Mouse (Mus musculus) stomach, embryonic 16.5 days (tissue): ENCODE measurements at regions not wholly inside any gene's neighbourhood (a gene's known extent, or its start where the extent isn't known, plus 50 kb on each side); places are given as distances from the start of the nearest gene placed in this dataset.

Source experiments
- ATAC-seq: fragments of 200-750 bp; cut with Nextera tagmentation; 2 replicates; pipeline ENCODE4 v1.8.0; 2017; ENCODE audit warnings: moderate number of reproducible peaks, moderate TSS enrichment; ENCODE audit not compliant: insufficient read depth, low FRiP score
- H3K27ac ChIP-seq: fragments of 300-500 bp; sonication (generic); 2 replicates; pipeline ENCODE4 v1.5.1; 2014; ENCODE audit warnings: low read length
- H3K27me3 ChIP-seq: fragments of 300-500 bp; sonication (generic); 2 replicates; pipeline ENCODE4 v1.6.1; 2014; ENCODE audit warnings: low read length, control low read depth, mixed read lengths; ENCODE audit not compliant: control insufficient read depth, insufficient read depth
- H3K36me3 ChIP-seq: fragments of 300-500 bp; sonication (generic); 2 replicates; pipeline ENCODE4 v1.6.1; 2014; ENCODE audit warnings: low read length; ENCODE audit not compliant: control insufficient read depth, insufficient read depth
- H3K4me1 ChIP-seq: fragments of 300-500 bp; sonication (generic); 2 replicates; pipeline ENCODE4 v1.6.1; 2014; ENCODE audit warnings: low read length, control low read depth, mixed read lengths; ENCODE audit not compliant: control insufficient read depth, insufficient read depth
- H3K4me2 ChIP-seq: fragments of 300-500 bp; sonication (generic); 2 replicates; pipeline ENCODE4 v1.6.1; 2014; ENCODE audit warnings: low read depth, low read length, mixed read lengths
- H3K4me3 ChIP-seq: fragments of 300-500 bp; sonication (generic); replicated peaks from 2 replicates; pipeline ENCODE4 v1.5.1; 2014; ENCODE audit warnings: mild to moderate bottlenecking, low read length
- H3K9ac ChIP-seq: fragments of 300-500 bp; sonication (generic); 2 replicates; pipeline ENCODE4 v1.6.1; 2014; ENCODE audit warnings: low read length
- H3K9me3 ChIP-seq: fragments of 300-500 bp; sonication (generic); replicated peaks from 2 replicates; pipeline ENCODE4 v1.6.1; 2016; ENCODE audit warnings: low read length, control low read depth; ENCODE audit not compliant: control insufficient read depth
- WGBS: fragments of 180-500 bp; shearing (Covaris S2); extraction: QIAGEN DNeasy Blood & Tissue Kit; methylation state at CpG from one replicate; pipeline ENCODE4 v1.1.7; 2014; 5-methylcytosine and 5-hydroxymethylcytosine counted together

DNA sequence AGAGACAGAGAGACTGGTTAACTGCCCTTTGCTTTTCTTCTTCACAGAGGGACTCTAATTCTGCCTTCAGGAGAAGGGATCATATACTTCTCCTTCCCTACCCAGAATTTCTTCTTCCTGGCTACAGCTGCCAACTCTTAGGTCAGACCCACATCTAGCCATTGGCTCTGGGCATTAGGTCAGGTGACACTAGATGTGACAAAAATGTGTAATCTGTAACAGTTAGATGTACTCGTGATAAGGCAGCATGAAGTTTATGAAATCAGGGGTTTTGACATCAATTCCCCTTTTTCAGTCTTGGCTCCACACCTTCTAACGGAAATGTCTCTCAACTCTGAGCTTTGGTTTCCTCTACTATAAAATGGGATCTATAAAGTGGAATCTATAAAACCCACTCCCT, 428.4 kb downstream of the Bmper start:
- no peak overlapping the region for H3K4me2 ChIP-seq
- no peaks in the 10 kb centered on the region for H3K36me3 ChIP-seq
- 81% methylated on average over 2 of the region's 2 CpGs for WGBS
- H3K4me3 ChIP-seq: no peak overlapping the region
- ATAC-seq: no peak
- no peak overlapping the region for H3K9ac ChIP-seq
- H3K9me3 ChIP-seq: no peaks in the 10 kb centered on the region
- H3K27me3 ChIP-seq: no peaks in the 10 kb centered on the region
- no peak overlapping the region for H3K27ac ChIP-seq
- H3K4me1 ChIP-seq: peaks cover 4% of the 10 kb centered on the region; the same call in 1 of the 2 replicates

GRCm38 (mm10) chr9:23653086-23653485, 430.2 kb downstream of the Bmper start:
- 31% methylated on average over 2 of the region's 2 CpGs for WGBS
- no peaks in the 10 kb centered on the region for H3K36me3 ChIP-seq
- H3K27me3 ChIP-seq: no peaks in the 10 kb centered on the region
- H3K9ac ChIP-seq: no peak overlapping the region
- ATAC-seq: no peak; the same call in 1 of the 2 replicates
- H3K27ac ChIP-seq: peak overlapping the region; percentile 21; the same call in 1 of the 2 replicates
- H3K4me3 ChIP-seq: no peak overlapping the region
- H3K9me3 ChIP-seq: no peaks in the 10 kb centered on the region
- H3K4me1 ChIP-seq: peaks cover 4% of the 10 kb centered on the region; the same call in 1 of the 2 replicates
- no peak overlapping the region; the same call in 1 of the 2 replicates for H3K4me2 ChIP-seq

GRCm38 (mm10) chr9:23654777-23655176, 431.9 kb downstream of the Bmper start:
- Histone ChIP-seq H3K27ac (no peak overlapping the region), H3K4me1 (peaks cover 4% of the 10 kb centered on the region; the same call in 1 of the 2 replicates), H3K9ac (no peak overlapping the region), H3K27me3 (no peaks in the 10 kb centered on the region), H3K4me3 (no peak overlapping the region), H3K9me3 (no peaks in the 10 kb centered on the region), H3K4me2 (no peak overlapping the region), H3K36me3 (no peaks in the 10 kb centered on the region)
- WGBS: 73% methylated on average over 1 of the region's 1 CpGs
- no peak for ATAC-seq

- Histone ChIP-seq H3K9me3 (no peaks in the 10 kb centered on the region), H3K9ac (no peak overlapping the region), H3K36me3 (no peaks in the 10 kb centered on the region), H3K4me3 (no peak overlapping the region), H3K27me3 (no peaks in the 10 kb centered on the region), H3K4me2 (no peak overlapping the region), H3K27ac (no peak overlapping the region), H3K4me1 (peaks cover 3% of the 10 kb centered on the region; the same call in 1 of the 2 replicates)
- ATAC-seq: no peak
These were observed 431.8 kb upstream of the Npsr1 start for GRCm38 (mm10) chr9:23665960-23666359.

- Histone ChIP-seq H3K4me1 (peaks cover 6% of the 10 kb centered on the region; the same call in 1 of the 2 replicates), H3K4me3 (no peak overlapping the region), H3K9ac (no peak overlapping the region), H3K27ac (no peak overlapping the region), H3K27me3 (no peaks in the 10 kb centered on the region), H3K36me3 (no peaks in the 10 kb centered on the region), H3K9me3 (no peaks in the 10 kb centered on the region), H3K4me2 (no peak overlapping the region)
- ATAC-seq: no peak
- WGBS: 81% methylated on average over 4 of the region's 4 CpGs
These were observed 428.6 kb upstream of the Npsr1 start for GRCm38 (mm10) chr9:23669230-23669629.

DNA sequence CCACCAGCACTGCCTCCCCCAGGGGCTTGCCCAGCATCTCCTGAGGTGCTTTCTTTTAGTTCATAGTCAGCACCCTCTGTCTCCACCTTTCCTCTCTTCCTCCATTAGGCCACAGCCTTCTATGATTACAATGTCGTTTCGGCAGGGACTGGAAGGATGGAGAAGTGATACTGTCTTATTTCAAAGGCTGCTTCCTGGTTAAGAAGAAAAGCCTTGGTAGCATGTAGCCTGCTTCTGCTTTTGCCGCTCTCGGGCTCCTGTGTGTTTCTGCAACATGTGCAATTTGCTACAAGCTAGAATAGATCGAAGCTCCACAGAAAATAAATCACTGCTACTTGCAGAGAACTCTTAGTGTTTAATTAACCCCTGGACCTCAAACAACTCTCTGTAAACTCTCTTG, 427.2 kb upstream of the Npsr1 start:
- Histone ChIP-seq H3K4me3 (no peak overlapping the region), H3K36me3 (no peaks in the 10 kb centered on the region), H3K9ac (no peak overlapping the region), H3K4me2 (no peak overlapping the region; the same call in 1 of the 2 replicates), H3K27ac (no peak overlapping the region), H3K4me1 (peaks cover 6% of the 10 kb centered on the region; the same call in 1 of the 2 replicates), H3K27me3 (no peaks in the 10 kb centered on the region), H3K9me3 (no peaks in the 10 kb centered on the region)
- ATAC-seq: no peak
- WGBS: 7% methylated on average over 5 of the region's 5 CpGs

- WGBS: 96% methylated on average over 4 of the region's 4 CpGs
- Histone ChIP-seq H3K9ac (no peak overlapping the region), H3K4me1 (peaks cover 6% of the 10 kb centered on the region; the same call in 1 of the 2 replicates), H3K4me2 (no peak overlapping the region), H3K9me3 (no peaks in the 10 kb centered on the region), H3K27ac (no peak overlapping the region), H3K36me3 (no peaks in the 10 kb centered on the region), H3K27me3 (no peaks in the 10 kb centered on the region), H3K4me3 (no peak overlapping the region)
- ATAC-seq: no peak
These were observed 424.4 kb upstream of the Npsr1 start for GRCm38 (mm10) chr9:23673347-23673860.

DNA sequence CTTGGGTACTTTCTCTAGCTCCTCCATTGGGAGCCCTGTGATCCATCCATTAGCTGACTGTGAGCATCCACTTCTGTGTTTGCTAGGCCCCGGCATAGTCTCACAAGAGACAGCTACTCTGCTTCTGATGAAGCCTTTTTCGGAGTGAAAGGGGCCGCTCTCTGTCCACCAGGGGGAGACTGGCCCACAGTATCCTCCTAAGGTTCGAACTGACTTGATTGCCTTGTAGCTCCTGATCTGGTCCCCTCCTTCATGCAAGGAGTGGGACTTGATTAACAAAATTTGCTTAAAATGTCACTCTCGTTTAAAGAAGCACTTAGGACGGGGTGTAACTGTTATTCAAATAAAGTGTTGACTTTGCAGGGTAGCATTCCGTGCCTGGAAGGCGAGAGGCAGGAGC, 423.0 kb upstream of the Npsr1 start:
- 35% methylated on average over 8 of the region's 8 CpGs for WGBS
- no peak for ATAC-seq
- no peaks in the 10 kb centered on the region for H3K36me3 ChIP-seq
- no peak overlapping the region for H3K27ac ChIP-seq
- no peaks in the 10 kb centered on the region for H3K9me3 ChIP-seq
- peaks cover 6% of the 10 kb centered on the region; the same call in 1 of the 2 replicates for H3K4me1 ChIP-seq
- H3K4me2 ChIP-seq: no peak overlapping the region
- no peaks in the 10 kb centered on the region for H3K27me3 ChIP-seq
- H3K4me3 ChIP-seq: no peak overlapping the region
- no peak overlapping the region for H3K9ac ChIP-seq

GRCm38 (mm10) chr9:23689456-23689855, 408.3 kb upstream of the Npsr1 start:
- ATAC-seq: no peak
- Histone ChIP-seq H3K27ac (no peak overlapping the region), H3K4me2 (no peak overlapping the region), H3K4me1 (no peaks in the 10 kb centered on the region), H3K9ac (no peak overlapping the region), H3K27me3 (no peaks in the 10 kb centered on the region), H3K36me3 (no peaks in the 10 kb centered on the region), H3K9me3 (no peaks in the 10 kb centered on the region), H3K4me3 (no peak overlapping the region)
